Mouse (Mus musculus): ENCODE results near the gene Jup. TPM values are rescaled to one million over a fixed set of nuclear protein-coding genes. Genes with fewer than 3 reads are reported as not detected.
"Not testable (repeated sequence)": the region's sequence is repeated elsewhere in the genome, so short reads cannot be mapped to it uniquely, and the experiment has no call there.

The Jup gene
- polyA plus RNA-seq, 1 experiment, result 48.2 TPM

- H3K4me3 ChIP-seq (ENCODE audit: insufficient read depth, low read length), result no peak overlapping the region
- H3K4me1 ChIP-seq (ENCODE audit: control insufficient read depth, insufficient read depth, low read length), result no peaks in the 10 kb centered on the region
- TF ChIP-seq CTCF (IDR thresholded peaks at IDR 0.05; ENCODE audit: extremely low read depth, insufficient read depth, low read length) (peak; percentile 68), POLR2A (IDR thresholded peaks at IDR 0.05; ENCODE audit: extremely low read depth, insufficient read depth, low read length) (no peak)
- no peak overlapping the region for H3K27ac ChIP-seq (ENCODE audit: insufficient read depth, low read length)
These were observed 34.5 kb downstream of the Jup start for GRCm38 (mm10) chr11:100362979-100363562.

GRCm38 (mm10) chr11:100362209-100362978, 35.2 kb downstream of the Jup start:
- TF ChIP-seq CTCF (IDR thresholded peaks at IDR 0.05; ENCODE audit: extremely low read depth, insufficient read depth, low read length) (peak; percentile 96), POLR2A (IDR thresholded peaks at IDR 0.05; ENCODE audit: extremely low read depth, insufficient read depth, low read length) (no peak)
- Histone ChIP-seq H3K27ac (ENCODE audit: insufficient read depth, low read length) (no peak overlapping the region), H3K4me3 (ENCODE audit: insufficient read depth, low read length) (no peak overlapping the region), H3K4me1 (ENCODE audit: control insufficient read depth, insufficient read depth, low read length) (no peaks in the 10 kb centered on the region)

DNA sequence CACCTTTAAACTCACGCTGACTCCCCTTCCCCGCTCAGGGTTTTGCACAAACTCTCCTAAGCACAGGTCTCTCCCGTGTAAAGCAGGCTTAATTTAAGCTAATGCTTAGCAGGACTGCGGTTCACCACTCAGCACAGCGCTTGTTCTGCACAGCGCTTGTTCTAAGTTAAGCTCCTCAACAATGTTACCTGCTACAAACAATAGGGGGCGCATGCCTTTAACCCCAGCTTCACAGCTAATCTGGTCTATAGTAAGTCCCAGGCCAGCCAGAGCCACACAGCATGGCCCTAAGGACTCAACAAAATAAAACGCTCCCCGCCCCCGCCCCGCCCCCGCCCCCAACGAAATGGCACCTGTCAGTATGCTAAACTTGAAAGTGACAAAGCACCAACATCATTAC, 36.5 kb downstream of the Jup start:
- H3K27ac ChIP-seq (ENCODE audit: insufficient read depth, low read length); H3K4me1 ChIP-seq (ENCODE audit: control insufficient read depth, insufficient read depth, low read length); H3K4me3 ChIP-seq (ENCODE audit: insufficient read depth, low read length): not testable (repeated sequence)

GRCm38 (mm10) chr11:100360175-100360574, 37.4 kb downstream of the Jup start:
- H3K4me3 ChIP-seq (ENCODE audit: insufficient read depth, low read length), result no peak overlapping the region
- H3K27ac ChIP-seq (ENCODE audit: insufficient read depth, low read length), result no peak overlapping the region
- no peaks in the 10 kb centered on the region for H3K4me1 ChIP-seq (ENCODE audit: control insufficient read depth, insufficient read depth, low read length)
- no peak for TF ChIP-seq POLR2A (IDR thresholded peaks at IDR 0.05; ENCODE audit: extremely low read depth, insufficient read depth, low read length)
- no peak for TF ChIP-seq CTCF (IDR thresholded peaks at IDR 0.05; ENCODE audit: extremely low read depth, insufficient read depth, low read length)

GRCm38 (mm10) chr11:100357408-100357807, 40.2 kb downstream of the Jup start:
- Histone ChIP-seq H3K4me3 (ENCODE audit: insufficient read depth, low read length) (no peak overlapping the region), H3K27ac (ENCODE audit: insufficient read depth, low read length) (no peak overlapping the region), H3K4me1 (ENCODE audit: control insufficient read depth, insufficient read depth, low read length) (no peaks in the 10 kb centered on the region; the same call in 1 of the 2 replicates)
- TF ChIP-seq POLR2A (IDR thresholded peaks at IDR 0.05; ENCODE audit: extremely low read depth, insufficient read depth, low read length), result no peak
- TF ChIP-seq CTCF (IDR thresholded peaks at IDR 0.05; ENCODE audit: extremely low read depth, insufficient read depth, low read length), result no peak

GRCm38 (mm10) chr11:100356819-100357211, 40.7 kb downstream of the Jup start:
- Histone ChIP-seq H3K27ac (ENCODE audit: insufficient read depth, low read length) (no peak overlapping the region), H3K4me3 (ENCODE audit: insufficient read depth, low read length) (peak overlapping the region; percentile 65), H3K4me1 (ENCODE audit: control insufficient read depth, insufficient read depth, low read length) (peaks cover 3% of the 10 kb centered on the region)
- TF ChIP-seq CTCF (IDR thresholded peaks at IDR 0.05; ENCODE audit: extremely low read depth, insufficient read depth, low read length) (no peak), POLR2A (IDR thresholded peaks at IDR 0.05; ENCODE audit: extremely low read depth, insufficient read depth, low read length) (no peak)

DNA sequence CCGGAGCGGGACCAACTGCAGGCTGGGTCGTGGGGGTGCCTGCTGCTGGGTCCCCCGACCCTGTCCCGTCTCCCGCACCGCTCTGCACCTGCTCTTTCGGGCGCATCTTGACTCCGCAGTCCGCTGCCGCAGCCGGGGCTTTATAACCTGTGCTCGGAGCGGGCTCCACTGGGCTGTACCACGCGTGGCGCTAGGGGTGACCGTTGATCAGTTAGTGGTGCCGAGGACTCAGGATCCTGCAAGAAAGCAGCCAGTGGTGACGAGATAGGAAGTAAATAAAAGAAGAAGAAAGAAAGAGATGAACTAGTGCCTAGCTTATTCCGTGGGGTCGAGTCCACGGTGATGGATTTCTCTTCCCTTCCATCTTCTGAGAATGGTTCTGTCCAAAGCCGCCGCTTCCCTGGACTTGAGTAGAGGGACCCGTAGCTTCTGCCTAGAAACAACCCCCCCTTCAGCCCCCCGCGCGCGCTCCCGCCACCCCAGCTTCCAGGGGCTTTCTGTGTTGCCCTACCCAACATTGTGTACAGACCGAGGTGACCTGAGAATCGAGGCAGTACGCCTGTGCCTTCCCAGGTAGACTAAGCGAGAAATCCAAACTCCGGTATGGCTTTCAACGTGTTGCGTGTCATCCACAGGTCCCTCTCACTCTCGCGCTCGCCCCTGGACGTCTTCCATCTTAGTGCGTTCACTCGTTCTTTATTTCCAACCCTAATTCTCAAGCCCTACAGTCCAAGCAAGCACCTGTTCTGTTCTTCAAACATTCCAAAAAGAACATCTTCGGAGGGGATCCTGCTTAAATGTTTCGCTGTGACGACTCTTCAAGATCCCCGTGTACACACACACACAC, 41.4 kb downstream of the Jup start, which contains the start of gene Hap1:
TSS of gene Hap1 (minus strand) at position 157 of the 847 bp plus-strand sequence.
- Histone ChIP-seq H3K4me3 (ENCODE audit: insufficient read depth, low read length) (peak within 1 kb of the TSS; percentile 65), H3K27ac (ENCODE audit: insufficient read depth, low read length) (no peak within 1 kb of the TSS), H3K4me1 (ENCODE audit: control insufficient read depth, insufficient read depth, low read length) (peaks cover 3% of the 10 kb centered on the region)
- peak; percentile 66; the same call in 1 of the 2 replicates for TF ChIP-seq POLR2A (IDR thresholded peaks at IDR 0.05; ENCODE audit: extremely low read depth, insufficient read depth, low read length)
- no peak for TF ChIP-seq CTCF (IDR thresholded peaks at IDR 0.05; ENCODE audit: extremely low read depth, insufficient read depth, low read length)

GRCm38 (mm10) chr11:100355151-100355951, 42.2 kb downstream of the Jup start:
- TF ChIP-seq POLR2A (IDR thresholded peaks at IDR 0.05; ENCODE audit: extremely low read depth, insufficient read depth, low read length) (no peak), CTCF (IDR thresholded peaks at IDR 0.05; ENCODE audit: extremely low read depth, insufficient read depth, low read length) (no peak)
- Histone ChIP-seq H3K4me1 (ENCODE audit: control insufficient read depth, insufficient read depth, low read length) (peaks cover 3% of the 10 kb centered on the region), H3K4me3 (ENCODE audit: insufficient read depth, low read length) (peak overlapping the region; percentile 65), H3K27ac (ENCODE audit: insufficient read depth, low read length) (no peak overlapping the region)
